Mouse (Mus musculus) heart, embryonic 13.5 days (tissue): ENCODE data around the gene Bcl6b. TPM values are rescaled to one million over a fixed set of nuclear protein-coding genes. Genes with fewer than 3 reads are reported as not detected.

Source experiments
- ATAC-seq: fragments of 200-750 bp; cut with Nextera tagmentation; 2 replicates; pipeline ENCODE4 v1.8.0; 2017; ENCODE audit warnings: moderate TSS enrichment; ENCODE audit not compliant: insufficient number of reproducible peaks, low FRiP score, low TSS enrichment; ENCODE audit errors: extremely low read depth
- H3K27ac ChIP-seq: fragments of 300-500 bp; sonication (generic); replicated peaks from 2 replicates; pipeline ENCODE4 v1.5.1; 2015; ENCODE audit warnings: moderate library complexity, mild to moderate bottlenecking, inconsistent platforms
- H3K27me3 ChIP-seq: fragments of 300-500 bp; sonication (generic); replicated peaks from 2 replicates; pipeline ENCODE4 v1.6.1; 2015; ENCODE audit warnings: mild to moderate bottlenecking, inconsistent platforms
- H3K36me3 ChIP-seq: fragments of 300-500 bp; sonication (generic); 2 replicates; pipeline ENCODE4 v1.6.1; 2015; ENCODE audit warnings: mild to moderate bottlenecking, inconsistent platforms
- H3K4me1 ChIP-seq: fragments of 300-500 bp; sonication (generic); 2 replicates; pipeline ENCODE4 v1.6.1; 2015; ENCODE audit warnings: inconsistent platforms
- H3K4me2 ChIP-seq: fragments of 300-500 bp; sonication (generic); 2 replicates; pipeline ENCODE4 v1.6.1; 2015; ENCODE audit warnings: inconsistent platforms, mild to moderate bottlenecking, moderate library complexity
- H3K4me3 ChIP-seq: fragments of 300-500 bp; sonication (generic); 2 replicates; pipeline ENCODE4 v1.5.1; 2015; ENCODE audit warnings: moderate library complexity, mild to moderate bottlenecking, inconsistent platforms
- H3K9ac ChIP-seq: fragments of 300-500 bp; sonication (generic); 2 replicates; pipeline ENCODE4 v1.6.1; 2015; ENCODE audit warnings: inconsistent platforms, mild to moderate bottlenecking, moderate library complexity
- H3K9me3 ChIP-seq: fragments of 300-500 bp; sonication (generic); 2 replicates; pipeline ENCODE4 v1.6.1; 2016; ENCODE audit warnings: inconsistent platforms
- WGBS: fragments of 180-500 bp; shearing (Covaris S2); methylation state at CpG from one replicate; pipeline ENCODE4 v1.1.7; 2015; ENCODE audit warnings: mixed read lengths; 5-methylcytosine and 5-hydroxymethylcytosine counted together
- polyA plus RNA-seq: library from polyadenylated mRNA; unstranded; fragments of >200 nt; fragmentation: Nextera tagmentation; extraction: Ambion mirVana; gene quantifications from 2 replicates; pipeline ENCODE4 v1.2.1, GENCODE M21; 2015

Bcl6b gene
- polyA plus RNA-seq, 1 experiment from 2014 or later: 17.8 TPM

DNA sequence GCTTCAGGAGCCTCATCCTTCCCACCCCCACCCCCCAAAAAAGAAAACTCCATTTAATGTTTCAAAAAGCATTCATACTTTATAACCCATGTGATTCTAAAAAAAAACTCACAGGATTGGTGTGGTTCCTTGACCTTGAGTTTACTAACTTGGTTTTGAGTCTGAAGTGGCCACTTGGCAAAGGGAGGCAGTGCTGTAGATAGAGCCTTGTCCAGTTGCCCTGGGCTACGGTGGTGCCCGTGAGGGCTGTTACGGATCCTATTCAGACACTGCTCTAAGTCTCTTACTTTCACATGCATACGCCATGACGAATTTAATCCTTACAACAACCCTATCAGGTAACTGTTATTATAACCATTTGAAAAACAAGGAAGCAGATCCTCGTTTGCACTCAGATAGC, 17.6 kb downstream of the Bcl6b start:
- no peak; the same call in 1 of the 2 replicates for ATAC-seq

DNA sequence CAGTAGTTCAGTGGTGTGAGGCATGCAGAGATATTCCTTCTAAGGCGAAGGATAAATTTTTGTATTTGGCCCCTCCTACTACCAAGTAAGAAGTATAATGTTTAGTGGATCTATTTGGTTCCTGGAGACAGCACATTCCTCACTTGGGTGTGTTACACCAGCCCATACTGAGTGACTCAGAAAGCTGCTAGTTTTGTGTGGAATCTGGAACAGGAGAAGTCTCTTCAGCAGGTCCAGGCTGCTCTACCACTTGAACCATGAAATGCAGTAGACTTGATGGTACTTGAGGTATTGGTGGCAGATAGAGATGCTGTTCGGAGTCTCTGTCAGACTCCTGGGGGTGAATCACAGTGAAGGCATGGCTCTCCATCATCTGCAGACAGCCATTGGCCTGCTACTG, 18.9 kb downstream of the Bcl6b start:
- Histone ChIP-seq H3K27ac (no peak overlapping the region), H3K9ac (no peak overlapping the region), H3K4me1 (peaks cover 27% of the 10 kb centered on the region), H3K4me3 (no peak overlapping the region), H3K4me2 (no peak overlapping the region), H3K36me3 (no peaks in the 10 kb centered on the region), H3K27me3 (peaks cover 51% of the 10 kb centered on the region), H3K9me3 (no peaks in the 10 kb centered on the region)
- WGBS: 70% methylated on average over 2 of the region's 2 CpGs
- no peak for ATAC-seq

More for the DNA sequence above, 17.6 kb downstream of the Bcl6b start:
- no peak overlapping the region for H3K4me2 ChIP-seq
- peaks cover 24% of the 10 kb centered on the region for H3K4me1 ChIP-seq
- no peak overlapping the region for H3K9ac ChIP-seq
- 71% methylated on average over 6 of the region's 6 CpGs for WGBS
- H3K27me3 ChIP-seq: peaks cover 64% of the 10 kb centered on the region
- no peaks in the 10 kb centered on the region for H3K9me3 ChIP-seq
- H3K27ac ChIP-seq: no peak overlapping the region
- H3K4me3 ChIP-seq: no peak overlapping the region
- H3K36me3 ChIP-seq: peaks cover under 1% of the 10 kb centered on the region; the same call in 1 of the 2 replicates

DNA sequence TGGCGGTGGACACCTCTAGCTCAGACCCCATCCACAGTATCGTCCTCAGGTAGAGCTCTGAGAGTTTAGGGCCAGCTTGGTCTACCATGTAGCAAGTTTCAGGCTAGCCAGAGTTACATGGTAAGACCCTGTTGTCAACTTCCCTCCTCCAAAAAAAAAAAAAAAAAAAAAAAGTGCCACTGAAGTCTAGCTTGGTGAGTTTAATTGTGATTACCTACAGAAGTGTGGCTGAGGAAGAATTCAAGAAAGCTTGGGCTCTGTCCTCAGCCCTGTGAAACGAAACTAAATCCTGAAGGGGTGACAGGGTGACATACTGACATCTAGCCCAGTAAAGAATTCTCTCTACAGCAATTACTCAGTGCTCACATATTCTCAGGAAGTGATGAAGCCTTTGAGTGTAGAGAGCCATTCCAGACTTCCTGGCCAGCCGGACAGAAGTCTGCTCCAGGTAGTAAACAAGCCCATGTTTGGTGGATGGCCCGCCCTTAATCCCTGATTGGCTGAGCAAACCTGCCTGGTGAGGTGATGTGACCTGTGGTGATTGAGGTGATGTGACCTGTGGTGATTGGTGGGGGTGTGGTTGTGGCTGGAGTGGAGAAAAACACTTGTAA, 20.7 kb downstream of the Bcl6b start:
- Histone ChIP-seq H3K9ac (no peak overlapping the region), H3K4me1 (peaks cover 10% of the 10 kb centered on the region), H3K36me3 (no peaks in the 10 kb centered on the region), H3K4me3 (no peak overlapping the region), H3K9me3 (no peaks in the 10 kb centered on the region), H3K27ac (no peak overlapping the region), H3K4me2 (no peak overlapping the region), H3K27me3 (peaks cover 37% of the 10 kb centered on the region)
- ATAC-seq: no peak
- WGBS: 58% methylated on average over 5 of the region's 5 CpGs

DNA sequence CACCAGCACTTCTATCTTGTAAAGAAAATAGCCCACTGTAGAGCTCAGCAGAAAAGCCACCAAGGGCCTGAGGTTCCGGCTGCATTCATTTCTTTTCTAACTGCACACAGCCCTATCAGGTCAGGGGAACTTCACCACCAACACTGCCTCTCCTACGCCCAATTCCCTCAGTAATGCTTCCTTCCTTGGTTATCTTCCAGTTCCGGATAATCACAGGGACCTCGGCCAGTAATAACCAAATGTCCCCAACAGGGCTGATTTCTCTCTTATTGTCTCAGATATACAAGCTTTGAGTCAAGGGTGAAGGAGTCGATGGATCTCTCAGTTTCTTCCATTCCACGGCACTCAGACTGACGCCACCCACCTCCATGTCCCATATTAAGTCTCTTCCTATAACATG, 22.3 kb downstream of the Bcl6b start:
- H3K27ac ChIP-seq: no peak overlapping the region
- H3K9ac ChIP-seq: no peak overlapping the region
- H3K4me2 ChIP-seq: no peak overlapping the region
- peaks cover 35% of the 10 kb centered on the region for H3K27me3 ChIP-seq
- 0 out of 2 replicates have a peak, but pooled peaks cover 7% of the 10 kb centered on the region for H3K4me1 ChIP-seq
- no peaks in the 10 kb centered on the region for H3K9me3 ChIP-seq
- no peak for ATAC-seq
- WGBS: 56% methylated on average over 7 of the region's 7 CpGs
- no peak overlapping the region for H3K4me3 ChIP-seq
- no peaks in the 10 kb centered on the region for H3K36me3 ChIP-seq

DNA sequence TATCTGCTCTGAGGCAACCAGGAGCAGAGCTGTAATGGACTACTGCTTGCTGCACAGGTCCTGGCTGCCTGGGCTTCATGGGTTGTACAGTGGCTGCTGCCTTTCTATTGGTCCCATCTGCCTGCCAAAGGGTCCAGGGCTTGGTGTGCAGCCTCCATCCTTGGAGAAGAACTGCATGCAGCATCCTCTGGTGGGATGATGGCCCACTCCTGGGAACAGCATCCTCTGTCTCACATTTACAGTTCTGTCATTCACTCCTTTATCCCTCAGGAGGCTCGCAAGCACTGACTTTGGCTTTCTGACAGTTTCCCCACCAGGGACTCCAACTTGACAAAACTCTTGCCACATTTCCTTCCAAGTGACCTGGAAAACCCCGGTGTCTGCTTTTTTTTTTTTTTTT, 22.8 kb downstream of the Bcl6b start:
- 56% methylated on average over 2 of the region's 2 CpGs for WGBS
- Histone ChIP-seq H3K4me3 (no peak overlapping the region), H3K27ac (no peak overlapping the region), H3K9ac (no peak overlapping the region), H3K27me3 (peaks cover 31% of the 10 kb centered on the region), H3K4me2 (no peak overlapping the region), H3K9me3 (no peaks in the 10 kb centered on the region), H3K36me3 (no peaks in the 10 kb centered on the region), H3K4me1 (0 out of 2 replicates have a peak, but pooled peaks cover 7% of the 10 kb centered on the region)
- ATAC-seq: no peak

DNA sequence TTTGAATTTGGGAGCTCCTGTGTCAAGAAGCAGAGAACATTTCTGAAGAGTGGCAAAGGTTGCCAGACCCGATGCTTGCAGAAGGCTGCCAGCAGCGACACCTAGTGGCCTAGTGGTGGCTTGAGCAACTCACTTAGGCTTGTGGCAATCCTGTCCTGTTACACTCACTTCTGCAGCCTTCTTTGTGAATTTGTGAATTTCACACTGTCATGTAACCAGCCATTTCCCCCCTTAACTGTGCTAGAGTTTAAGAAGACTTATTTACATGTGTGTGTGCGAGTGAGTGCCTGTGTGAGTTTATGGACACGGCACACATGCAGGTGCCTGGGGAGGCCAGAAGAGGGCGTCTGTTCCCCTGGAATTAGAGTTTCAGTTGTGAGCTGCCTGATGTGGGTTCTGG, 27.9 kb downstream of the Bcl6b start:
- no peak for ATAC-seq
- no peaks in the 10 kb centered on the region for H3K9me3 ChIP-seq
- peaks cover 31% of the 10 kb centered on the region for H3K27me3 ChIP-seq
- no peak overlapping the region for H3K4me3 ChIP-seq
- H3K4me2 ChIP-seq: no peak overlapping the region
- H3K9ac ChIP-seq: no peak overlapping the region
- H3K36me3 ChIP-seq: no peaks in the 10 kb centered on the region
- no peak overlapping the region for H3K27ac ChIP-seq
- 0 out of 2 replicates have a peak, but pooled peaks cover 2% of the 10 kb centered on the region for H3K4me1 ChIP-seq
- WGBS: 31% methylated on average over 5 of the region's 5 CpGs

DNA sequence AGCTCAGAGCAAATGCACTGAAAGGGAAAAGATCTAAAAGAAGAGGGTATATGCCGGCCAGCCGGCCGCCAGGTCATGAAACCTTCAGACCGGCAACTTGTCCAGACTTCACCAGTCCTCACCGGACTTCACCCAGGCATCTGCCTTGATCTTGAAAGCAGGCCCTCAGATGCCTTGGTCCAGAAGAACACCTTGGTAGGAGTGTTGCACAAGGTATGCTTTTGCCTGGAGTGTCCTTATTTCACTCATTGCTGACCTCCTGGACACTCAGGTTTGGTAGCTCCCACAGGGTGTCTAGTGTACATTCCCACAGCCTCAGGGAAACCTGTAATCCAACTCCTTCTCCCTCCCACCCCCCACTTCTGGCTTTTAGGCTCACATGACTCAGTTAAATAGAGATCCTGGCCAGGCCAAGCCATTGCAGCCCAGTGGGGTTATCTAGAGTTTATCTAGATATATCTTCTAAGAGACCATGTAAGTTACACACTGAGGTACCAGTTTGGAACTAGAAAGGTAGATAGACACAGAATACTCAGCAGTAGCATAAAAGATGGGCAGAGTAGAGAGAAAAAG, 29.5 kb downstream of the Bcl6b start:
- Histone ChIP-seq H3K4me1 (no peaks in the 10 kb centered on the region), H3K9me3 (no peaks in the 10 kb centered on the region), H3K27ac (no peak overlapping the region), H3K36me3 (no peaks in the 10 kb centered on the region), H3K4me2 (no peak overlapping the region), H3K4me3 (no peak overlapping the region), H3K9ac (no peak overlapping the region), H3K27me3 (peaks cover 32% of the 10 kb centered on the region)
- 83% methylated on average over 5 of the region's 5 CpGs for WGBS
- no peak for ATAC-seq

DNA sequence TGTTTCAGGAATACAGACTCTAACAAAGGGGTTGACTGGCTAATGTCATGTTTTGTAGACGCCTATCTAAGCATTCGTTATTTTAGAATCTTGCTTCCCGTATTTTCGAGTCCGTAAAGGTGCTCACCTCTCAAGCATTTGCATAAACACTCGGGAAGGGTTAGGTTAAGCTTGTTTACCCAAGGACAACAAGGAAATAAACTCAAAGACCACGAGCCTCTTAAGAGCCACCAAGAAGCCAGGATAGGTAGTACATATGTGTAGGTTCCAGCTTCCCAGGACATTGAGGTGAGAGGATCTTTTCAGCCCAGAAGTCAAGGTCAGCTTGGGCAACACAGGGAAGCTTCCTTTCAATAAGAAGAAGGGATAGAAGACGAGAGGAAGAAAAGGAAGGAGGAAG, 30.5 kb downstream of the Bcl6b start:
- H3K36me3 ChIP-seq: no peaks in the 10 kb centered on the region
- no peak overlapping the region for H3K4me3 ChIP-seq
- H3K27me3 ChIP-seq: peaks cover 30% of the 10 kb centered on the region
- no peaks in the 10 kb centered on the region for H3K9me3 ChIP-seq
- ATAC-seq: no peak
- H3K4me1 ChIP-seq: no peaks in the 10 kb centered on the region
- no peak overlapping the region for H3K27ac ChIP-seq
- no peak overlapping the region for H3K4me2 ChIP-seq
- 67% methylated on average over 8 of the region's 8 CpGs for WGBS
- no peak overlapping the region for H3K9ac ChIP-seq

DNA sequence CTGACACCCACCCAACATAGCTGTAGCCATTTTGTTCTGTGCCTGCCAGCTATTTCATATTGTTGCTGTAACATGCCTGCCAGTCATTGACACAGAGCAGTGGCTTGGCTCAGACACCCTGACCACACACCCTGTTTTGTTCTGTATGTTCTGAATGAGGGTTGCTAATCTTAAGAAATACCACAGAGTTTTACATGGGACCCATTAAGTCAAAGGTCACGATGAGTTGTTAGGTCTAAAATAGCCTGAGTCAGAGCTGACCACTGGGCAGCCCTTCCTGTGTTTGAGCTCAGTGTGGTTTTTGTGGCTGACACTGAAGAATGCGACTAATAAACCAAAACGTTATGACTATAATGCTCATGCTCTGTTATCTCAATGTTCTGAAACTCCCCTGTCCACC, 31.3 kb downstream of the Bcl6b start:
- H3K9me3 ChIP-seq: no peaks in the 10 kb centered on the region
- H3K9ac ChIP-seq: no peak overlapping the region
- H3K27me3 ChIP-seq: peaks cover 27% of the 10 kb centered on the region
- H3K27ac ChIP-seq: no peak overlapping the region
- WGBS: 72% methylated on average over 3 of the region's 3 CpGs
- no peaks in the 10 kb centered on the region for H3K36me3 ChIP-seq
- ATAC-seq: no peak
- H3K4me3 ChIP-seq: no peak overlapping the region
- H3K4me1 ChIP-seq: 0 out of 2 replicates have a peak, but pooled peaks cover 2% of the 10 kb centered on the region
- no peak overlapping the region for H3K4me2 ChIP-seq

DNA sequence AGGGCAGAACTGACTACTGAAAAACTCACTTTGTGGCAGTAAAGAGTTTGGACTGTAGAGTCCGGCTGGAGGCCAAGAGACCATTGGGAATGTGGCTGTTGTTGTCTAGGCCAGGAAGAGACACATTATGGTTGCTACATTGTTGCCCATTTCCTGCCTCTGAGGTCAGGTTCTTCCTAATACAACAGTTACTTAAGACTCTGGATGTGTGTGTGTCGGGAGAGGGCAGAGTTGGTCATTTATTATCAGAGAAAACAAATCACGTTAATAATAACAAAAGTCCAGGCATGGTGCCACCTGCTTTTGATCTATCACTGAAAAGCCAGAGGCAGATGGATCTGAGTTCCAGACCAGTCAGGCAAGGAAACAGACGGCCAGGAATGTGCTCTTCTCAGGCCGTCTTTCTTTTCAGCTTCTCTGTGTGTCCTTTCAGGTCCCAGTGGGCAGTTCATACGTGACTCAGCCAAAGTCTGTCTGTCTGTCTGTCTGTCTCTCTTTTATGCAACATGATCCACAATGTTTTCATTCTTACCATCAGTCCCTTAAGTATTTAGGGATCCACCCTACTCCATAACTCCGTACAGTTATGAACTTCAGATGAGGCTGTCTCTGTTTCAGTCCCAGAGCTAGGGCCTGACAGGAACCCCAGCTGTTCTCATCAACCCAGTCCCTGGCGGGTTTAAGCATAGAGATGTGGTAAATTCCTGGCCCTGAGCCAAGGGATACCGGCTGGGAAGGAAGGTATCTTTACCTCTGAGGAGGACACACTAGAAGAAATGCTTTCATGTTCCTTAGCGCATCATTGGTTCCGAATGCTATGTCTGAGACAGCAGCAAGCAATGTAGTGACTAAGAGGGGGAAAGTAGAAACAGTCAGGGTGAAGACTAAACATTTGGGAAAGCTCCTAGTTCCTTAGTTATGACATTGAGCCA, 36.0 kb downstream of the Bcl6b start:
- H3K4me1 ChIP-seq: 0 out of 2 replicates have a peak, but pooled peaks cover 2% of the 10 kb centered on the region
- H3K4me2 ChIP-seq: no peak overlapping the region
- H3K36me3 ChIP-seq: no peaks in the 10 kb centered on the region
- H3K9ac ChIP-seq: no peak overlapping the region
- WGBS: 48% methylated on average over 11 of the region's 11 CpGs
- no peaks in the 10 kb centered on the region for H3K9me3 ChIP-seq
- no peak overlapping the region for H3K4me3 ChIP-seq
- 0 out of 2 replicates have a peak, but pooled peaks cover 3% of the 10 kb centered on the region for H3K27me3 ChIP-seq
- H3K27ac ChIP-seq: no peak overlapping the region
- ATAC-seq: no peak

DNA sequence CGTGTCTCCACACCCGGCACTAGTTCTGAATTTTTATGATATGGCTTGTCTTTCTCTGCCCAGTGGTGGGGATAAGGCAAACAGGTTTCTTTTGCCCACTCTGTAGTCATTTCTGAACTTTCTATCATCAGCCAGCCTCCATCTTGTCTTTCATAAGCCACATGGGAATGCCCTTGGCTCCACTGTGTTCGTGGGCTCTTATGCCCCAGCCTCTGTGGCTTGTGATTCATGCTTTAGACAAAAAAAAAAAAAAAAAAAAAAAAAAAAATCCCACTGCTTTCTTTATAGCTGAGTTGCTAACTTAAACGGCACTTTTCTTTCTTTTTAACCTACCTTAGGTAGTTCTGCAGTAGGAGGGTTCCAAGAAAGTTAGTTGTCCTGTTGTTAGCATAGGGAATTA, 37.4 kb downstream of the Bcl6b start:
- H3K9ac ChIP-seq: no peak overlapping the region
- WGBS: 70% methylated on average over 4 of the region's 4 CpGs

More for the DNA sequence above, 37.4 kb downstream of the Bcl6b start:
- Histone ChIP-seq H3K36me3 (no peaks in the 10 kb centered on the region), H3K9me3 (no peaks in the 10 kb centered on the region), H3K4me3 (no peak overlapping the region), H3K4me2 (no peak overlapping the region), H3K27ac (no peak overlapping the region), H3K4me1 (0 out of 2 replicates have a peak, but pooled peaks cover 2% of the 10 kb centered on the region), H3K27me3 (0 out of 2 replicates have a peak, but pooled peaks cover 3% of the 10 kb centered on the region)
- no peak for ATAC-seq
